Mouse (Mus musculus) heart, embryonic 11.5 days (tissue): ENCODE measurements around the gene Exoc6b. TPM values are rescaled to one million over a fixed set of nuclear protein-coding genes. Genes with fewer than 3 reads are reported as not detected.

Experiments
- ATAC-seq: fragments of 200-750 bp; cut with Nextera tagmentation; replicated peaks from 2 replicates; pipeline ENCODE4 v1.8.0; 2017; ENCODE audit warnings: moderate library complexity; ENCODE audit not compliant: insufficient number of reproducible peaks, low FRiP score, low TSS enrichment
- H3K27ac ChIP-seq: fragments of 300-500 bp; sonication (generic); 2 replicates; pipeline ENCODE4 v1.5.1; 2014; ENCODE audit warnings: mild to moderate bottlenecking, low read depth, low read length
- H3K27me3 ChIP-seq: fragments of 300-500 bp; sonication (generic); 2 replicates; pipeline ENCODE4 v1.6.1; 2014; ENCODE audit warnings: mild to moderate bottlenecking, low read length, mixed read lengths; ENCODE audit not compliant: control insufficient read depth, insufficient read depth
- H3K36me3 ChIP-seq: fragments of 300-500 bp; sonication (generic); 2 replicates; pipeline ENCODE4 v1.6.1; 2014; ENCODE audit warnings: mild to moderate bottlenecking, low read length, moderate library complexity, mixed read lengths; ENCODE audit not compliant: control insufficient read depth, insufficient read depth
- H3K4me1 ChIP-seq: fragments of 300-500 bp; sonication (generic); 2 replicates; pipeline ENCODE4 v1.6.1; 2014; ENCODE audit warnings: low read length; ENCODE audit not compliant: control insufficient read depth, insufficient read depth
- H3K4me2 ChIP-seq: fragments of 300-500 bp; sonication (generic); 2 replicates; pipeline ENCODE4 v1.6.1; 2014; ENCODE audit warnings: mild to moderate bottlenecking, moderate library complexity
- H3K4me3 ChIP-seq: fragments of 300-500 bp; sonication (generic); 2 replicates; pipeline ENCODE4 v1.5.1; 2014; ENCODE audit warnings: low read depth, low read length
- H3K9ac ChIP-seq: fragments of 300-500 bp; sonication (generic); 2 replicates; pipeline ENCODE4 v1.6.1; 2014; ENCODE audit warnings: mild to moderate bottlenecking, low read depth, low read length, moderate library complexity
- H3K9me3 ChIP-seq: fragments of 300-500 bp; sonication (generic); replicated peaks from 2 replicates; pipeline ENCODE4 v1.6.1; 2016; ENCODE audit warnings: low read length; ENCODE audit not compliant: control insufficient read depth
- WGBS: fragments of 180-500 bp; shearing (Covaris S2); extraction: QIAGEN DNeasy Blood & Tissue Kit; methylation state at CpG from one replicate; pipeline ENCODE4 v1.1.7; 2014; ENCODE audit not compliant: insufficient replicate concordance; 5-methylcytosine and 5-hydroxymethylcytosine counted together
- polyA plus RNA-seq: library from polyadenylated mRNA; unstranded; fragments of >200 nt; fragmentation: Nextera tagmentation; extraction: Ambion mirVana; gene quantifications from 2 replicates; pipeline ENCODE4 v1.2.1, GENCODE M21; 2014

The Exoc6b gene
- polyA plus RNA-seq, 1 experiment from 2014 or later = 24.2 TPM

- no peaks in the 10 kb centered on the region for H3K4me1 ChIP-seq
- 28% methylated on average over 2 of the region's 2 CpGs for WGBS
- no peak for ATAC-seq
- H3K27me3 ChIP-seq = no peaks in the 10 kb centered on the region
- no peak overlapping the region for H3K4me2 ChIP-seq
- H3K27ac ChIP-seq = no peak overlapping the region
- no peaks in the 10 kb centered on the region for H3K9me3 ChIP-seq
- no peaks in the 10 kb centered on the region for H3K36me3 ChIP-seq
- no peak overlapping the region for H3K4me3 ChIP-seq
- no peak overlapping the region for H3K9ac ChIP-seq
These were observed 5.7 kb upstream of the Exoc6b start for GRCm38 (mm10) chr6:85074996-85075395.

- 6% methylated on average over 17 of the region's 17 CpGs for WGBS
- peak overlapping the region; percentile 96 for H3K4me2 ChIP-seq
- H3K4me1 ChIP-seq = peaks cover 6% of the 10 kb centered on the region; the same call in 1 of the 2 replicates
- H3K36me3 ChIP-seq = no peaks in the 10 kb centered on the region
- no peaks in the 10 kb centered on the region for H3K27me3 ChIP-seq
- H3K9me3 ChIP-seq = no peaks in the 10 kb centered on the region
- peak; percentile 6; the same call in 1 of the 2 replicates for ATAC-seq
- no peak overlapping the region for H3K27ac ChIP-seq
- peak overlapping the region; percentile 91 for H3K9ac ChIP-seq
- H3K4me3 ChIP-seq = peak overlapping the region; percentile 95
These were observed 841 bp downstream of the Exoc6b start for GRCm38 (mm10) chr6:85068322-85069022.

- Histone ChIP-seq H3K9ac (no peak overlapping the region), H3K4me1 (no peaks in the 10 kb centered on the region), H3K9me3 (no peaks in the 10 kb centered on the region), H3K4me3 (no peak overlapping the region), H3K36me3 (no peaks in the 10 kb centered on the region), H3K4me2 (no peak overlapping the region), H3K27me3 (no peaks in the 10 kb centered on the region), H3K27ac (no peak overlapping the region)
- ATAC-seq = no peak
- WGBS = 69% methylated on average over 1 of the region's 1 CpGs
These were observed 11.7 kb downstream of the Exoc6b start for GRCm38 (mm10) chr6:85057641-85058040.

GRCm38 (mm10) chr6:85051109-85051508 lies 18.2 kb downstream of the Exoc6b start:
- 60% methylated on average over 4 of the region's 4 CpGs for WGBS

GRCm38 (mm10) chr6:85046531-85046930 lies 22.8 kb downstream of the Exoc6b start:
- ATAC-seq = no peak
- Histone ChIP-seq H3K9me3 (no peaks in the 10 kb centered on the region), H3K27ac (no peak overlapping the region), H3K9ac (no peak overlapping the region), H3K4me1 (no peaks in the 10 kb centered on the region), H3K4me2 (no peak overlapping the region), H3K4me3 (no peak overlapping the region), H3K36me3 (no peaks in the 10 kb centered on the region), H3K27me3 (no peaks in the 10 kb centered on the region)
- WGBS = 83% methylated on average over 3 of the region's 3 CpGs

More at GRCm38 (mm10) chr6:85051109-85051508, 18.2 kb downstream of the Exoc6b start:
- H3K36me3 ChIP-seq = no peaks in the 10 kb centered on the region
- no peak for ATAC-seq
- H3K4me3 ChIP-seq = no peak overlapping the region
- H3K4me1 ChIP-seq = no peaks in the 10 kb centered on the region
- no peaks in the 10 kb centered on the region for H3K9me3 ChIP-seq
- no peak overlapping the region for H3K4me2 ChIP-seq
- no peak overlapping the region for H3K27ac ChIP-seq
- no peaks in the 10 kb centered on the region for H3K27me3 ChIP-seq
- no peak overlapping the region for H3K9ac ChIP-seq

GRCm38 (mm10) chr6:85044621-85045152 lies 24.6 kb downstream of the Exoc6b start:
- no peak overlapping the region for H3K4me3 ChIP-seq
- H3K27me3 ChIP-seq = no peaks in the 10 kb centered on the region
- H3K27ac ChIP-seq = no peak overlapping the region
- WGBS = 70% methylated on average over 4 of the region's 4 CpGs
- H3K4me1 ChIP-seq = no peaks in the 10 kb centered on the region
- no peak for ATAC-seq
- H3K36me3 ChIP-seq = no peaks in the 10 kb centered on the region
- no peaks in the 10 kb centered on the region for H3K9me3 ChIP-seq
- no peak overlapping the region for H3K9ac ChIP-seq
- no peak overlapping the region for H3K4me2 ChIP-seq

- H3K4me3 ChIP-seq = no peak overlapping the region
- ATAC-seq = no peak
- no peak overlapping the region for H3K9ac ChIP-seq
- H3K4me1 ChIP-seq = no peaks in the 10 kb centered on the region
- WGBS = 4% methylated on average over 6 of the region's 6 CpGs
- H3K27ac ChIP-seq = no peak overlapping the region
- no peak overlapping the region for H3K4me2 ChIP-seq
- no peaks in the 10 kb centered on the region for H3K36me3 ChIP-seq
- H3K27me3 ChIP-seq = no peaks in the 10 kb centered on the region
- no peaks in the 10 kb centered on the region for H3K9me3 ChIP-seq
These were observed 31.6 kb downstream of the Exoc6b start for GRCm38 (mm10) chr6:85037677-85038076.

- WGBS = 46% methylated on average over 1 of the region's 1 CpGs
These were observed 39.6 kb downstream of the Exoc6b start for GRCm38 (mm10) chr6:85029671-85030070.

GRCm38 (mm10) chr6:85024403-85024802 lies 44.9 kb downstream of the Exoc6b start:
- Histone ChIP-seq H3K27me3 (no peaks in the 10 kb centered on the region), H3K4me1 (no peaks in the 10 kb centered on the region), H3K27ac (no peak overlapping the region), H3K9ac (no peak overlapping the region), H3K4me2 (no peak overlapping the region), H3K36me3 (no peaks in the 10 kb centered on the region), H3K4me3 (no peak overlapping the region), H3K9me3 (no peaks in the 10 kb centered on the region)
- ATAC-seq = no peak

More at GRCm38 (mm10) chr6:85029671-85030070, 39.6 kb downstream of the Exoc6b start:
- no peaks in the 10 kb centered on the region for H3K36me3 ChIP-seq
- H3K4me3 ChIP-seq = no peak overlapping the region
- peak overlapping the region; percentile 29; the same call in 1 of the 2 replicates for H3K27ac ChIP-seq
- H3K9ac ChIP-seq = no peak overlapping the region
- no peak for ATAC-seq
- H3K27me3 ChIP-seq = no peaks in the 10 kb centered on the region
- no peaks in the 10 kb centered on the region for H3K4me1 ChIP-seq
- H3K4me2 ChIP-seq = no peak overlapping the region
- no peaks in the 10 kb centered on the region for H3K9me3 ChIP-seq
